Mouse (Mus musculus) bone marrow macrophage, adult 2 months (primary cell): ENCODE measurements around the gene Amer2.

Experiments
- CTCF ChIP-seq: IDR thresholded peaks from 2 replicates; pipeline ENCODE4 v1.5.1; 2012; ENCODE audit warnings: low read depth, mild to moderate bottlenecking, low read length, moderate library complexity
- POLR2A ChIP-seq: IDR thresholded peaks from 2 replicates; pipeline ENCODE4 v1.6.1; 2012; ENCODE audit warnings: mild to moderate bottlenecking, low read depth, low read length, borderline replicate concordance

GRCm38 (mm10) chr14:60377107-60377506 is 4.0 kb downstream of the Amer2 start:
- no peak for TF ChIP-seq CTCF
- no peak for TF ChIP-seq POLR2A
